ENCODE assay signal across 8 mouse cellular contexts in the genomic region with DNA sequence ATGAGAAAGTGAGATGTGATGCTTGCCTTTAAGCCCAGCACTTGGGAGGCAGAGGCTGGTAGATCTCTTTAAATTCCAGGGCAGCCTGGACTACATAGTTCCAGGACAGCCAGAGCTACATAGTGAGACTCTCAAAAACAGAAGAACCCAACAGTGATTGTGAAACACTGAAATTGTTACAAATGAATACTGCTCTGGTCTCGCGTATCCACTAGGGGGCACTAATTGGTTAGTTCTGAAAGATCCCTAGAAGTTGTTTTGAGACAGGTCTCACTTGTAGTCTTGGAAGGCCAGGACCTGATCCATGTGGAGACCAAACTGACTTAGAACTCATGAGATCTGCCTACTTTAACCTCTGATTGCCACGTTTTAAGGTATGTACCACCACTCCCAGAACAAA. TPM values are rescaled to one million over a fixed set of nuclear protein-coding genes. Genes with fewer than 3 reads are reported as not detected.
A peak's percentile ranks its signal among the peaks of the same experiment; 100 is the strongest.
DNase-seq lines count a peak whose midpoint lies in the region; ATAC-seq and TF ChIP-seq lines count a peak whose summit lies in the region.

No protein-coding gene starts in this region.

- no peak overlapping the region for H3K4me3 ChIP-seq in kidney, embryonic 14.5 days (ENCODE audit: low read length)
- H3K4me3 ChIP-seq in limb, embryonic 14.5 days (replicated peaks; ENCODE audit: low read length), result no peak overlapping the region
- no peak overlapping the region for H3K4me3 ChIP-seq in midbrain, postnatal 0 days (ENCODE audit: low read depth, low read length)

- H3K4me2 ChIP-seq in kidney, embryonic 14.5 days (replicated peaks; ENCODE audit: low read depth, low read length), result no peak overlapping the region
- H3K4me2 ChIP-seq in limb, embryonic 14.5 days (replicated peaks; ENCODE audit: low read depth, low read length, severe bottlenecking), result no peak overlapping the region
- no peak overlapping the region for H3K4me2 ChIP-seq in midbrain, postnatal 0 days (ENCODE audit: low read depth, low read length, poor library complexity, severe bottlenecking)

- TF ChIP-seq CTCF in midbrain, postnatal 0 days (IDR thresholded peaks at IDR 0.05), result peak; percentile 88

- H3K27ac ChIP-seq in kidney, embryonic 14.5 days (ENCODE audit: low read depth, low read length), result peak overlapping the region; percentile 19; the same call in 1 of the 2 replicates
- no peak overlapping the region for H3K27ac ChIP-seq in limb, embryonic 14.5 days (replicated peaks; ENCODE audit: low read depth, low read length)
- H3K27ac ChIP-seq in midbrain, postnatal 0 days (ENCODE audit: low read depth, low read length), result 0 out of 2 replicates have a peak overlapping the region, but pooled peaks have one; percentile 0

- peak; percentile 67 to 72 for DNase-seq in B cell, adult 2 months
- peak; percentile 51 for DNase-seq in T-cell, adult 2 months (ENCODE audit: low spot score)
- DNase-seq in embryo, embryonic 11.5 days (ENCODE audit: low read depth, low spot score), result peak; percentile 69
- DNase-seq in limb, embryonic 14.5 days (ENCODE audit: low spot score), result peak; percentile 93
- peak; percentile 94 for DNase-seq in midbrain, postnatal 0 days (ENCODE audit: low spot score)
- DNase-seq in telencephalon, adult 2 months (ENCODE audit: low read depth, low spot score), result peak; percentile 79

- H3K27me3 ChIP-seq in kidney, embryonic 14.5 days (ENCODE audit: control insufficient read depth, insufficient read depth, low read length), result no peaks in the 10 kb centered on the region
- H3K27me3 ChIP-seq in limb, embryonic 14.5 days (ENCODE audit: control insufficient read depth, insufficient read depth, low read length), result no peaks in the 10 kb centered on the region
- H3K27me3 ChIP-seq in midbrain, postnatal 0 days (ENCODE audit: insufficient read depth, low read length), result no peaks in the 10 kb centered on the region

- H3K9me3 ChIP-seq in kidney, embryonic 14.5 days (ENCODE audit: control insufficient read depth, low read length), result no peaks in the 10 kb centered on the region
- H3K9me3 ChIP-seq in limb, embryonic 14.5 days (ENCODE audit: control insufficient read depth, low read length), result no peaks in the 10 kb centered on the region
- no peaks in the 10 kb centered on the region for H3K9me3 ChIP-seq in midbrain, postnatal 0 days (ENCODE audit: low read length)

- ATAC-seq in granulocyte monocyte progenitor cell, adult 5-6 weeks (replicated peaks; ENCODE audit: poor library complexity, severe bottlenecking), result peak; percentile 88
- peak; percentile 55 for ATAC-seq in kidney, embryonic 14.5 days (ENCODE audit: low FRiP score, low TSS enrichment)
- peak; percentile 66 for ATAC-seq in limb, embryonic 14.5 days (ENCODE audit: low FRiP score, low read depth)
- peak; percentile 68 for ATAC-seq in midbrain, postnatal 0 days (ENCODE audit: low FRiP score)

- no peak for TF ChIP-seq POLR2A in limb, embryonic 14.5 days (IDR thresholded peaks at IDR 0.05; ENCODE audit: borderline replicate concordance, extremely low read depth, insufficient read depth, insufficient read length)

- peaks cover 32% of the 10 kb centered on the region for H3K36me3 ChIP-seq in kidney, embryonic 14.5 days (ENCODE audit: control insufficient read depth, insufficient read depth, low read length)
- peaks cover 52% of the 10 kb centered on the region for H3K36me3 ChIP-seq in limb, embryonic 14.5 days (ENCODE audit: control insufficient read depth, insufficient read depth, low read length)
- peaks cover 24% of the 10 kb centered on the region for H3K36me3 ChIP-seq in midbrain, postnatal 0 days (ENCODE audit: insufficient read depth, low read length)

- H3K9ac ChIP-seq in kidney, embryonic 14.5 days (ENCODE audit: low read depth, low read length), result no peak overlapping the region
- H3K9ac ChIP-seq in limb, embryonic 14.5 days (ENCODE audit: low read depth, low read length, severe bottlenecking), result no peak overlapping the region
- no peak overlapping the region for H3K9ac ChIP-seq in midbrain, postnatal 0 days (replicated peaks; ENCODE audit: low read length, poor library complexity, severe bottlenecking)

- peaks cover 19% of the 10 kb centered on the region for H3K4me1 ChIP-seq in kidney, embryonic 14.5 days (ENCODE audit: control insufficient read depth, insufficient read depth, low read length)
- peaks cover 5% of the 10 kb centered on the region for H3K4me1 ChIP-seq in limb, embryonic 14.5 days (ENCODE audit: control insufficient read depth, insufficient read depth, low read length)
- H3K4me1 ChIP-seq in midbrain, postnatal 0 days (ENCODE audit: insufficient read depth, low read length), result no peaks in the 10 kb centered on the region

- 0% methylated on average over 3 of the region's 3 CpGs for WGBS in kidney, embryonic 14.5 days
- WGBS in limb, embryonic 14.5 days, result 0% methylated on average over 3 of the region's 3 CpGs
- 1% methylated on average over 3 of the region's 3 CpGs for WGBS in midbrain, postnatal 0 days

RNA-seq across cellular contexts. Expression of gene Pabpn1, which starts 8.1 kb away (rescaled TPM):
- total RNA-seq in granulocyte monocyte progenitor cell, adult 5-6 weeks (2014; fragmentation: Nextera tagmentation), result 181 and 215 TPM in 2 replicates
- 286 and 319 TPM in 2 replicates for total RNA-seq in granulocyte monocyte progenitor cell, adult 5-6 weeks (2017)
- 178 and 227 TPM in 2 replicates for polyA plus RNA-seq in kidney, embryonic 14.5 days (2014; fragmentation: Nextera tagmentation; extraction: Ambion mirVana)
- 476 and 495 TPM in 2 replicates for polyA plus RNA-seq in limb, embryonic 14.5 days (2012; rRNA removed)
- 137 and 147 TPM in 2 replicates for polyA plus RNA-seq in limb, embryonic 14.5 days (2014; fragmentation: Nextera tagmentation; extraction: Ambion mirVana)
- total RNA-seq in midbrain, postnatal 0 days (2014; rRNA removed), result 95.1 and 115 TPM in 2 replicates
- polyA plus RNA-seq in midbrain, postnatal 0 days (2015; fragmentation: Nextera tagmentation; extraction: Ambion mirVana), result 139 and 162 TPM in 2 replicates

RNA-seq across cellular contexts. Expression of gene Slc22a17, which starts 12.5 kb away (rescaled TPM):
- 1.4 and 2.8 TPM in 2 replicates for total RNA-seq in granulocyte monocyte progenitor cell, adult 5-6 weeks (2014; fragmentation: Nextera tagmentation)
- 0.52 and 0.77 TPM in 2 replicates for total RNA-seq in granulocyte monocyte progenitor cell, adult 5-6 weeks (2017)
- 41.0 and 58.9 TPM in 2 replicates for polyA plus RNA-seq in kidney, embryonic 14.5 days (2014; fragmentation: Nextera tagmentation; extraction: Ambion mirVana)
- polyA plus RNA-seq in limb, embryonic 14.5 days (2012; rRNA removed), result 403 and 594 TPM in 2 replicates
- 57.9 and 64.3 TPM in 2 replicates for polyA plus RNA-seq in limb, embryonic 14.5 days (2014; fragmentation: Nextera tagmentation; extraction: Ambion mirVana)
- 495 and 558 TPM in 2 replicates for total RNA-seq in midbrain, postnatal 0 days (2014; rRNA removed)
- polyA plus RNA-seq in midbrain, postnatal 0 days (2015; fragmentation: Nextera tagmentation; extraction: Ambion mirVana), result 345 TPM in 2 replicates

RNA-seq across cellular contexts. Expression of gene Gm20521, which starts 17.1 kb away (rescaled TPM):
- not detected in 2 replicates for total RNA-seq in granulocyte monocyte progenitor cell, adult 5-6 weeks (2014; fragmentation: Nextera tagmentation)
- not detected in 2 replicates for total RNA-seq in granulocyte monocyte progenitor cell, adult 5-6 weeks (2017)
- polyA plus RNA-seq in kidney, embryonic 14.5 days (2014; fragmentation: Nextera tagmentation; extraction: Ambion mirVana), result 0.44 TPM in 1 of 2 replicates, not detected in the other
- polyA plus RNA-seq in limb, embryonic 14.5 days (2012; rRNA removed), result 0.16 and 1.7 TPM in 2 replicates
- polyA plus RNA-seq in limb, embryonic 14.5 days (2014; fragmentation: Nextera tagmentation; extraction: Ambion mirVana), result 0.19 TPM in 1 of 2 replicates, not detected in the other
- 0.82 TPM in 1 of 2 replicates, not detected in the other for total RNA-seq in midbrain, postnatal 0 days (2014; rRNA removed)
- polyA plus RNA-seq in midbrain, postnatal 0 days (2015; fragmentation: Nextera tagmentation; extraction: Ambion mirVana), result 1.4 and 1.6 TPM in 2 replicates

RNA-seq across cellular contexts. Expression of gene Bcl2l2, which starts 17.2 kb away (rescaled TPM):
- 9.4 and 13.5 TPM in 2 replicates for total RNA-seq in granulocyte monocyte progenitor cell, adult 5-6 weeks (2014; fragmentation: Nextera tagmentation)
- total RNA-seq in granulocyte monocyte progenitor cell, adult 5-6 weeks (2017), result 9.9 and 10.9 TPM in 2 replicates
- polyA plus RNA-seq in kidney, embryonic 14.5 days (2014; fragmentation: Nextera tagmentation; extraction: Ambion mirVana), result 5.3 and 6.1 TPM in 2 replicates
- 44.4 and 46.6 TPM in 2 replicates for polyA plus RNA-seq in limb, embryonic 14.5 days (2012; rRNA removed)
- polyA plus RNA-seq in limb, embryonic 14.5 days (2014; fragmentation: Nextera tagmentation; extraction: Ambion mirVana), result 5.4 and 5.5 TPM in 2 replicates
- total RNA-seq in midbrain, postnatal 0 days (2014; rRNA removed), result 23.1 and 31.2 TPM in 2 replicates
- polyA plus RNA-seq in midbrain, postnatal 0 days (2015; fragmentation: Nextera tagmentation; extraction: Ambion mirVana), result 2.9 and 3.7 TPM in 2 replicates

RNA-seq across cellular contexts. Expression of gene Ppp1r3e, which starts 23.0 kb away (rescaled TPM):
- total RNA-seq in granulocyte monocyte progenitor cell, adult 5-6 weeks (2014; fragmentation: Nextera tagmentation), result 12.2 and 21.1 TPM in 2 replicates
- 2.5 and 2.9 TPM in 2 replicates for total RNA-seq in granulocyte monocyte progenitor cell, adult 5-6 weeks (2017)
- 2.9 and 4.5 TPM in 2 replicates for polyA plus RNA-seq in kidney, embryonic 14.5 days (2014; fragmentation: Nextera tagmentation; extraction: Ambion mirVana)
- polyA plus RNA-seq in limb, embryonic 14.5 days (2012; rRNA removed), result 7.0 and 8.0 TPM in 2 replicates
- 0.86 and 1.4 TPM in 2 replicates for polyA plus RNA-seq in limb, embryonic 14.5 days (2014; fragmentation: Nextera tagmentation; extraction: Ambion mirVana)
- 27.1 and 37.2 TPM in 2 replicates for total RNA-seq in midbrain, postnatal 0 days (2014; rRNA removed)
- 2.8 and 4.1 TPM in 2 replicates for polyA plus RNA-seq in midbrain, postnatal 0 days (2015; fragmentation: Nextera tagmentation; extraction: Ambion mirVana)
